Mouse (Mus musculus) heart, embryonic 13.5 days (tissue): ENCODE measurements around the gene Erbb3. TPM values are rescaled to one million over a fixed set of nuclear protein-coding genes. Genes with fewer than 3 reads are reported as not detected.
"Not testable (repeated sequence)": the region's sequence is repeated elsewhere in the genome, so short reads cannot be mapped to it uniquely, and the experiment has no call there.

Experiments used
- ATAC-seq: fragments of 200-750 bp; cut with Nextera tagmentation; 2 replicates; pipeline ENCODE4 v1.8.0; 2017; ENCODE audit warnings: moderate TSS enrichment; ENCODE audit not compliant: insufficient number of reproducible peaks, low FRiP score, low TSS enrichment; ENCODE audit errors: extremely low read depth
- H3K27ac ChIP-seq: fragments of 300-500 bp; sonication (generic); replicated peaks from 2 replicates; pipeline ENCODE4 v1.5.1; 2015; ENCODE audit warnings: moderate library complexity, mild to moderate bottlenecking, inconsistent platforms
- H3K27me3 ChIP-seq: fragments of 300-500 bp; sonication (generic); replicated peaks from 2 replicates; pipeline ENCODE4 v1.6.1; 2015; ENCODE audit warnings: mild to moderate bottlenecking, inconsistent platforms
- H3K36me3 ChIP-seq: fragments of 300-500 bp; sonication (generic); 2 replicates; pipeline ENCODE4 v1.6.1; 2015; ENCODE audit warnings: mild to moderate bottlenecking, inconsistent platforms
- H3K4me1 ChIP-seq: fragments of 300-500 bp; sonication (generic); 2 replicates; pipeline ENCODE4 v1.6.1; 2015; ENCODE audit warnings: inconsistent platforms
- H3K4me2 ChIP-seq: fragments of 300-500 bp; sonication (generic); 2 replicates; pipeline ENCODE4 v1.6.1; 2015; ENCODE audit warnings: inconsistent platforms, mild to moderate bottlenecking, moderate library complexity
- H3K4me3 ChIP-seq: fragments of 300-500 bp; sonication (generic); 2 replicates; pipeline ENCODE4 v1.5.1; 2015; ENCODE audit warnings: moderate library complexity, mild to moderate bottlenecking, inconsistent platforms
- H3K9ac ChIP-seq: fragments of 300-500 bp; sonication (generic); 2 replicates; pipeline ENCODE4 v1.6.1; 2015; ENCODE audit warnings: inconsistent platforms, mild to moderate bottlenecking, moderate library complexity
- H3K9me3 ChIP-seq: fragments of 300-500 bp; sonication (generic); 2 replicates; pipeline ENCODE4 v1.6.1; 2016; ENCODE audit warnings: inconsistent platforms
- WGBS: fragments of 180-500 bp; shearing (Covaris S2); methylation state at CpG from one replicate; pipeline ENCODE4 v1.1.7; 2015; ENCODE audit warnings: mixed read lengths; 5-methylcytosine and 5-hydroxymethylcytosine counted together
- polyA plus RNA-seq: library from polyadenylated mRNA; unstranded; fragments of >200 nt; fragmentation: Nextera tagmentation; extraction: Ambion mirVana; gene quantifications from 2 replicates; pipeline ENCODE4 v1.2.1, GENCODE M21; 2015

Erbb3 gene
- polyA plus RNA-seq, 1 experiment from 2014 or later: 3.7 TPM

DNA sequence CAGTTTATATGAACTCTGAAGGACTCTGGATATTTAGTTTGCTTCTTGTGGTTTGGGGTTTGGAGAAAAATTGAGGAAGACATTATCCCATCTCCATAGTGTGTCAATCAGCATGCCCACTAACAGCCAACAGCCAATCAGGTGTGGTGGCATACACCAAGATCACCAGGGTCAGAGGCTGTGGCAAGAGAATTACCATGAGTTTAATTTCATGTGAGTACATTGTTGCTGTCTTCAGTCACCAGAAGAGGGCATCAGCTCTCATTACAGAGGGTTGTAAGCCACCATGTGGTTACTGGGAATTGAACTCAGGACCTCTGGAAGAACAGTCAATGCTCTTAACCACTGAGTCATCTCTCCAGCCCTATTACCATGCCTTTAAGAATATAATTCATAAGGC is 33.2 kb downstream of the Erbb3 start:
- Histone ChIP-seq H3K27ac (no peak overlapping the region), H3K4me1 (no peaks in the 10 kb centered on the region), H3K9ac (no peak overlapping the region), H3K36me3 (peaks cover 44% of the 10 kb centered on the region), H3K9me3 (no peaks in the 10 kb centered on the region), H3K4me2 (no peak overlapping the region), H3K27me3 (no peaks in the 10 kb centered on the region), H3K4me3 (no peak overlapping the region)
- no peak for ATAC-seq

DNA sequence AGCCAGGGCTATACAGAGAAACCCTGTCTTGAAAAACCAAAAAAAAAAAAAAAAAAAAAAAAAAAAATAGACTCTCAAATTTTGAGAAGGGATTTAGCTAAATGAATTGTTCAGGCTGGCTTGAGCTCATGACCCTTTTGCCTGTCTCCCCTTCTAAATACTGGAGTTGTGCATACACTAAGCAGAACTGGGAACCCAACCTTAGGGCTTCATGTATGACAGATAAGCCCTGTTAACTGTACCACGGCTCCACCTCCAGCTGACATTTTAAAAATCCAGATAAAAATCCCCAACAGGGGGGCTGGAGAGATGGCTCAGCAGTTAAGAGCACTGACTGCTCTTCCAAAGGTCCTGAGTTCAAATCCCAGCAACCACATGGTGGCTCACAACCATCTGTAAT is 33.9 kb downstream of the Erbb3 start:
- H3K36me3 ChIP-seq: peaks cover 36% of the 10 kb centered on the region
- not testable (repeated sequence) for H3K4me3 ChIP-seq, H3K9ac ChIP-seq, H3K9me3 ChIP-seq, H3K4me2 ChIP-seq, ATAC-seq, H3K27ac ChIP-seq, H3K27me3 ChIP-seq, H3K4me1 ChIP-seq
- WGBS: 71% methylated on average over 1 of the region's 1 CpGs

- 78% methylated on average over 11 of the region's 11 CpGs for WGBS
- H3K27me3 ChIP-seq, H3K9me3 ChIP-seq, H3K4me2 ChIP-seq, H3K9ac ChIP-seq, H3K36me3 ChIP-seq, ATAC-seq, H3K4me3 ChIP-seq, H3K27ac ChIP-seq: not testable (repeated sequence)
- H3K4me1 ChIP-seq: peaks cover 15% of the 10 kb centered on the region
Observed at GRCm38 (mm10) chr10:128550144-128550823, 39.2 kb downstream of the Erbb3 start.

DNA sequence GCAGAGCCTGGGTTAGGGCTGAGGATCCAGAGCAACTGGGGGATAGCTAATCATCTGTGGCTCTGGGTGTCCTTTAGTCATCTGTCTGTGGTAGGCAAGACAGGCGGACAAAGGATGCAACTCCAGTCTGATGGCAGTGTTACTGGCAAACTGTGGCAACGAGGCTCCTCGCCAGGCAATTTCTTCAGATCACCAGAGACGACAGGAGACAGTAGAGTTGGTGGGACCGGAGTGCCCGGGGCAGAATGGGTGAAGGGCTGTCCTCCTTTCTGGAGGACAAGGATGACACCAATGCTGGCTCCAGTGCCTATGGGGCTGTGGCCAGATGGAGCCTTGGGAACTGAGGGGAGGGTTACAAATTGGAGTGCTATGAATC is 39.8 kb downstream of the Erbb3 start:
- H3K4me2 ChIP-seq: peak overlapping the region; percentile 93; the same call in 1 of the 2 replicates
- H3K27ac ChIP-seq, H3K27me3 ChIP-seq, ATAC-seq, H3K9ac ChIP-seq, H3K9me3 ChIP-seq, H3K4me3 ChIP-seq: not testable (repeated sequence)
- 64% methylated on average over 6 of the region's 6 CpGs for WGBS
- H3K4me1 ChIP-seq: peaks cover 15% of the 10 kb centered on the region
- peaks cover 13% of the 10 kb centered on the region for H3K36me3 ChIP-seq

DNA sequence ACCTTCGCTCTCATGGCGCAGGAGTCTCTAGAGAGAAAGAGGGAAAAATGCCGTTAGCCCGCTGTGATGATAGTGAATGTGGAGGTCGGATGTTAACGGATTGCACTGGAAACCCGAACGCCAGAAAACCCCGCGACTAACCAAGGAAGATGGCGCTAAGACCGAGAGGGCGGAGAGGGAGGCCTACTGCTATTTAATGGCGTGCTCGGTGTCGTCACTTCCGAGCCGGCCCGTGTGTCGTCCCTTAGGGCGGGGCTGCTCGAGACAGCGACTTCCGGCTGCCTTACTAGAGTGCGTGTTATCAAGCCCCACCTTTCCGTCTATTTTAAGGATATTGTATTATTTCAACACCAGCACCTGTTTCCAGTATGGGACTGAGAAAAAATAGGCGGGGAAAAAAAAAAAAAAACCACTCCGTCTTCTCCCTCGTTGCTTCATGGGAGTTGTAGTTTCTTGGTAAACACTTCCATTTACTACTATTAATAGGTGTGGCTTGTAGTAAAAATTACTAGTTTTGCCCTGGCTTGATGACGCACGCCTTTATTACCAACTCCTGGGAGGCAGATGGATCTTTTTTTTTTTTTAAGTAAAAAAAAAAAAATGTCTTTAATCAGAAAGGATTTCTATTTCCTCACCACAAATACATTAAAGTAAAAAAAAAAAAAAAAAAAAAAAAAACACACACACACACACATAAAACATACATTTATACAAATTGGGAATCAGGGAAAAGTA is 40.3 kb downstream of the Erbb3 start, which contains the start of gene Rpl41:
TSS of gene Rpl41 (minus strand) at position 359 of the 735 bp plus-strand sequence.
- peaks cover 18% of the 10 kb centered on the region for H3K36me3 ChIP-seq
- peak within 1 kb of the TSS; percentile 99 for H3K9ac ChIP-seq
- H3K4me3 ChIP-seq: peak within 1 kb of the TSS; percentile 83
- WGBS: under 1% methylated on average over 31 of the region's 31 CpGs
- H3K9me3 ChIP-seq: no peaks in the 10 kb centered on the region
- peak within 1 kb of the TSS; percentile 97 for H3K27ac ChIP-seq
- no peaks in the 10 kb centered on the region for H3K27me3 ChIP-seq
- peak within 1 kb of the TSS; percentile 93 for H3K4me2 ChIP-seq
- peak; percentile 77 for ATAC-seq
- peaks cover 19% of the 10 kb centered on the region for H3K4me1 ChIP-seq

- Histone ChIP-seq H3K4me1 (peaks cover 27% of the 10 kb centered on the region), H3K9ac (peak overlapping the region; percentile 99), H3K4me3 (peak overlapping the region; percentile 83), H3K36me3 (peaks cover 27% of the 10 kb centered on the region), H3K4me2 (peak overlapping the region; percentile 93), H3K27ac (peak overlapping the region; percentile 97)
- H3K9me3 ChIP-seq, H3K27me3 ChIP-seq, ATAC-seq: not testable (repeated sequence)
- WGBS: 3% methylated on average over 30 of the region's 30 CpGs
Observed at GRCm38 (mm10) chr10:128548051-128548791, 41.2 kb downstream of the Erbb3 start.

GRCm38 (mm10) chr10:128547361-128548032 is 42.0 kb downstream of the Erbb3 start, which contains the start of gene Zc3h10:
Zc3h10 (minus strand) TSS chr10:128547774.
- H3K4me2 ChIP-seq: peak within 1 kb of the TSS; percentile 93
- H3K27me3 ChIP-seq: no peaks in the 10 kb centered on the region
- H3K4me3 ChIP-seq: peak within 1 kb of the TSS; percentile 83
- WGBS: under 1% methylated on average over 49 of the region's 50 CpGs
- peak within 1 kb of the TSS; percentile 97 for H3K27ac ChIP-seq
- H3K9ac ChIP-seq: peak within 1 kb of the TSS; percentile 99
- peaks cover 34% of the 10 kb centered on the region for H3K36me3 ChIP-seq
- peak; percentile 87 for ATAC-seq
- no peaks in the 10 kb centered on the region for H3K9me3 ChIP-seq
- peaks cover 31% of the 10 kb centered on the region for H3K4me1 ChIP-seq

DNA sequence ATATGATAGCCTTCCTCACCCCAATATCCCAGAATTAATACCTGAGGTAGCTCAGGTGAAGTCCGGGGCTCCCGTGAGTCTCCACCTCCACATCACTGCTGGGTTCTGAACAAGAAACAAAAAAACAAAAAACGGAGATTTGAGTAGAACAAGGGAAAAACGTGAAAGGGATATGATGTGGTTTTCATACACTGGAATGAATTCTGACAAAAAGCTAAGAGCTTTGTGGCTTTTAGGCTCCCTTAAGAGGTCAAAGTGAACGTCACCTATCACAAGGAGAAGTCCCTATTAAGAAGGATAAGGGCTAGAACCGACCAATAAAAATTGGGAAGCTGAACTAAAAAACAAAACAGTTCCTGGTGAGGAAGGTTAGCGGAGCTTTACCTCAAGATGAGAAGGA is 42.7 kb downstream of the Erbb3 start:
- 14% methylated on average over 7 of the region's 7 CpGs for WGBS
- H3K4me3 ChIP-seq: peak overlapping the region; percentile 83
- peak overlapping the region; percentile 96 for H3K27ac ChIP-seq
- H3K4me2 ChIP-seq: peak overlapping the region; percentile 93
- H3K9ac ChIP-seq: peak overlapping the region; percentile 99
- peaks cover 31% of the 10 kb centered on the region for H3K4me1 ChIP-seq
- H3K36me3 ChIP-seq: peaks cover 40% of the 10 kb centered on the region
- no peaks in the 10 kb centered on the region for H3K9me3 ChIP-seq
- ATAC-seq: no peak
- no peaks in the 10 kb centered on the region for H3K27me3 ChIP-seq

DNA sequence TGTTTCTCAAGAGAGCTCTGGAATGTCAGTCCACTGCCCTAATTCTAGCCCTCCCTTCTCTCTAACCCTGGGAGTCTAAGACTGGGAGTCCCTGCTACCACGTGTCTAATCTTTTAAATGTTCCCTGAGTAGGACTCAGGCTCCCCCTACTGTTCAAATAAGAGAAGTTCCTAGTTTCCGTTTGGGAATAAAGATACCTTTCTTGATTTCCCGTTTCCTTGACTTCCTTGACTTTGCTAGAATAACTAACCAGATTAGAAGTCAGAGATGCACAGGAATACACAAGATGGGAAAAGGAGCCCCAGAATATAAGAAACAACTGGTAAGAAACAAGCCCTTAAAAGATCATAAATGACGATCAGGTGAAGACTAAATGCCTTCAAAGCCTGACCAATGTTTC is 43.1 kb downstream of the Erbb3 start:
- Histone ChIP-seq H3K9me3 (no peaks in the 10 kb centered on the region), H3K4me1 (peaks cover 31% of the 10 kb centered on the region), H3K27ac (peak overlapping the region; percentile 96), H3K9ac (peak overlapping the region; percentile 99), H3K36me3 (peaks cover 43% of the 10 kb centered on the region), H3K4me3 (peak overlapping the region; percentile 83), H3K27me3 (no peaks in the 10 kb centered on the region), H3K4me2 (peak overlapping the region; percentile 93)
- WGBS: 7% methylated on average over 4 of the region's 4 CpGs
- ATAC-seq: no peak

DNA sequence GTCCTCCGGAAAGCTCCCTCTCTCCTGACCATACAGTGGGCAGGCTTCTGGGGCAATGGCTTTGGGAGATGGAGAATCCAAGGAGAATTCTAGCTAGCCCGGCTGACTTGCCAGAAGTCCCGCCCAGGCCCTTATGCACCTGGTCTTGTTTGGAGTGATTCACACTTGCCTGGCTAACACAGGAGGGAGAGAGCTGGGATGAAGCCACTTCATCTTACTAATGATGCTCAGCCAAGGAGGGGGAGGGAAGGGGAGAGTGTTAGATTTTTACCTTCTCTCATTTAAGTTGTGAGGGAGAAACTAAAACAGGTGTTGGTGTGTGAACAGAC is 43.9 kb downstream of the Erbb3 start:
- 82% methylated on average over 3 of the region's 3 CpGs for WGBS
- Histone ChIP-seq H3K4me3 (no peak overlapping the region), H3K9me3 (no peaks in the 10 kb centered on the region), H3K4me2 (no peak overlapping the region), H3K27ac (no peak overlapping the region), H3K4me1 (peaks cover 31% of the 10 kb centered on the region), H3K27me3 (no peaks in the 10 kb centered on the region), H3K9ac (peak overlapping the region; percentile 42; the same call in 1 of the 2 replicates), H3K36me3 (peaks cover 49% of the 10 kb centered on the region)
- no peak for ATAC-seq
